Mouse (Mus musculus) erythroblast, embryonic 14.5 days (primary cell): Measurements from ENCODE around the gene Fam131a. TPM values are rescaled to one million over a fixed set of nuclear protein-coding genes. Genes with fewer than 3 reads are reported as not detected.

Experiments
- H3K27me3 ChIP-seq: 2 replicates; pipeline ENCODE4 v1.6.1; 2012; ENCODE audit warnings: inconsistent platforms; ENCODE audit not compliant: control insufficient read depth
- H3K36me3 ChIP-seq: 2 replicates; pipeline ENCODE4 v1.6.1; 2012; ENCODE audit warnings: mild to moderate bottlenecking, inconsistent platforms; ENCODE audit not compliant: control insufficient read depth
- H3K4me1 ChIP-seq: 2 replicates; pipeline ENCODE4 v1.6.1; 2012; ENCODE audit warnings: inconsistent platforms; ENCODE audit not compliant: control insufficient read depth
- H3K4me3 ChIP-seq: replicated peaks from 2 replicates; pipeline ENCODE3; 2012; ENCODE audit warnings: moderate library complexity, mild to moderate bottlenecking, inconsistent platforms
- H3K9me3 ChIP-seq: 2 replicates; pipeline ENCODE4 v1.6.1; 2012; ENCODE audit warnings: low read length, inconsistent platforms, mixed read lengths; ENCODE audit not compliant: control insufficient read depth
- GATA1 ChIP-seq: IDR thresholded peaks from 2 replicates; pipeline ENCODE4 v1.6.1; 2012; ENCODE audit warnings: low read length, inconsistent platforms, mixed read lengths
- TAL1 ChIP-seq: IDR thresholded peaks from 3 replicates; pipeline ENCODE4 v1.6.1; 2012; ENCODE audit warnings: low read length, inconsistent platforms, mixed read lengths
- polyA plus RNA-seq: library from polyadenylated mRNA; stranded (reverse); fragments of >175 nt; gene quantifications from 2 replicates; pipeline ENCODE4 v1.2.3, GENCODE M21; 2012

The Fam131a gene
- polyA plus RNA-seq, 1 experiment, result 0.29 TPM

GRCm38 (mm10) chr16:20703071-20703470, 10.0 kb downstream of the Fam131a start:
- H3K4me1 ChIP-seq, result peaks cover 71% of the 10 kb centered on the region
- TF ChIP-seq TAL1 (no peak), GATA1 (no peak)
- peaks cover 12% of the 10 kb centered on the region for H3K27me3 ChIP-seq
- H3K4me3 ChIP-seq, result peak overlapping the region; percentile 50
- no peaks in the 10 kb centered on the region for H3K9me3 ChIP-seq
- H3K36me3 ChIP-seq, result peaks cover 49% of the 10 kb centered on the region

DNA sequence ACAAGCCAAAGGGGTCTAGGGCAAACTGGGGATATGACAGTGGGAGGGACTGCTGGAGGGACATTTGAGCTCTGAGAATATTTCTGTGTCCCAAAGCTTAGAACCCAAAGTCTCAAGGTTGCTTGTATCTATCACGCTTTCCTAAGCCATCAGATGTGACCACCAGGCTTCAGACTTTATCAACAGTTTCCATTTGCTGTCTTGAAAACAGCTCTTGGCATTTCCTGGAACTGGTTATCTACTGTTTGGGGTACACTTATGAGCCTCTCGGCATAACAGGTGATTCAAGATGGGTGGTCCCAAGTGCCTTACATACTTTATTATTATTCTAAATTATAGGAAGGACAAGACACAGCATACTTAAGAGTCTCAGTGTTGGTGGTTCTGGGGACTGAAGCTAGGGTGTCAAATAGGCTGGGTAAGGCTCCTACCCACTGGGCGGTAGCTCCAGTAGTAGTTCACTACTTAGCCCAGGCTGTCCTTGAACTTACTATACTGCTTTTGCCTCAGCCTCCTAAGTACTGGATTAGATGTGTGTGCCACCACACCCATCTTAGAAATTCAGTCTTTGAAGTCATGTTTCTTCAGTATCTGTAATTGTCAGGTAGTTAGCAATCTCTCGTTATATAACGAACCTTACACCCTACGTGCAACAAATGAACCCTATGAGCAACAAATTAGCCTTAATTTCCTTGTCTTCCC, 10.8 kb downstream of the Fam131a start:
- TF ChIP-seq GATA1, result peak; percentile 59
- peak; percentile 29; the same call in 1 of the 3 replicates for TF ChIP-seq TAL1
- Histone ChIP-seq H3K9me3 (no peaks in the 10 kb centered on the region), H3K4me3 (peak overlapping the region; percentile 50), H3K27me3 (peaks cover 4% of the 10 kb centered on the region), H3K36me3 (peaks cover 57% of the 10 kb centered on the region), H3K4me1 (peaks cover 79% of the 10 kb centered on the region)

GRCm38 (mm10) chr16:20705786-20706185, 12.7 kb downstream of the Fam131a start:
- H3K27me3 ChIP-seq, result no peaks in the 10 kb centered on the region
- TF ChIP-seq TAL1 (no peak), GATA1 (no peak)
- H3K4me1 ChIP-seq, result peaks cover 97% of the 10 kb centered on the region
- H3K36me3 ChIP-seq, result peaks cover 76% of the 10 kb centered on the region
- H3K9me3 ChIP-seq, result no peaks in the 10 kb centered on the region
- no peak overlapping the region for H3K4me3 ChIP-seq

DNA sequence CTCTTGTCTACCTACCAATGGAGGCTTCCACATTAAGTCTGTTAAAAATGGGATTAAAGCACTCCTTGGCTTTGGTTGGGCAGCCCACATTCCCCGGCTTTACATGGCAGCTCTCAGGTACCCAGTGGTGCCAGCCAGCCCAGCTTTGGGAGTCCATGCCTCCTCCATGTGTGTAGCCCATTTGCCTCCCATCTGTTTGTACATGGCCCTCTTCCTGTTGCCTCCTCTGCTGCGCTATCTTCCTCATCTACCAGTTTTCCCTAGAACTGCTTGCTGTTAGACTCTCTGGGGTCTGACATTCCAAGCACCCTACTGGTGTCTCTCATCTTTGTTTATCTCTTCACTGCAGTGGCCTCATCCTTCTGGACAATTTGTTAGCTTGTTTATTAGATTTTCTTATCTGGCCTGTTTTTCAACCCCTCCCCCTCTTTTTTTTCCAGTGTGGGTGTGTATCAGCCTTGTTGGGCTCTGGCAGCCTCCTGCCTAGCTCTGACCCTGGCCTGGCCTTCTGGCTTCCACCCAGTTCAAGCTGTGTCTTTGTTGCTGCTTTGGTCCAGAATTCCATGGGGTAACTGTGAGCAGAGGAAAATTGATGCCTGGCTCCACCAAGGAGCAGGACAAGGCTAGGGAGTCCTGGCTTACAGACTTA, 13.5 kb downstream of the Fam131a start:
- peaks cover 83% of the 10 kb centered on the region for H3K36me3 ChIP-seq
- peaks cover 100% of the 10 kb centered on the region for H3K4me1 ChIP-seq

GRCm38 (mm10) chr16:20708220-20708938, 15.3 kb downstream of the Fam131a start:
- H3K36me3 ChIP-seq, result peaks cover 97% of the 10 kb centered on the region

More for the DNA sequence above, 13.5 kb downstream of the Fam131a start:
- peak; percentile 59; the same call in 1 of the 2 replicates for TF ChIP-seq GATA1
- no peak for TF ChIP-seq TAL1
- Histone ChIP-seq H3K4me3 (no peak overlapping the region), H3K27me3 (no peaks in the 10 kb centered on the region), H3K9me3 (no peaks in the 10 kb centered on the region)

DNA sequence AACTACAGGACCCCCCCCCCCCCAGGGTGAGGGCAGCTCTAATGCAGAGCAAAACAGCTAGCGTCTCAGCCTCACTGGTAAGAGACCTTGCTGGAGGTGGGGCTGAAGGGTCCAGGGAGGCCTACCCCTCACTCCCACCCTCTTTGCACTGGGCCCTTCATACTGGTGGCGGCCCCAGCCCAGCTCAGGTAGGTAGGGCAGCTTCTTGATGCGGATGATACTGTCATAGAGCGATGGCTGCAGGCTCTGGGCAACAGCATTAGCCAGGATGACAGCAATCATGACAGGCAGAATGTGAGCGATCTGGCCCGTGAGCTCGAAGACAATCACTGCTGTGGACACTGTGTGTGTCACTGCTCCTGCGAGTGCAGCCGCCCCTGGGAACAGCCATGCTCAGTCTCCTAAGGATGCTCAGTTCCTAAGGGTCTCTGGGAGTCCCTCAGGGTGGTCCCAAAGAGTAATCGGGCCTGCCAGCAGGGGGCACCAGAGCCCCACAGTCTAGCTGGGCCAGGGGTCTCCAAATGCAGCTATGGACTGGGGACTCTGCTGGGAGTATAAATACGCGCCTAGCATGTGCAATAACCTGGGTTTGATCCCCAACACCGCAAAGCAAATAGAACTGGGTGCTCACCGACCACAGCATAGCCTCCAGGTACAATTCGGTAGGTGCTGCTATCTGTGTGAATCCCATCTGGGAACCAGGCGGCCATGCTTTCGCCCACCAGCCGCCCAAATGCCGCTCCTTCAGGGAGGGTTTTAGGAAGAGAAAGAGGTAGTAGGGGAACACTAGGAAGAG, 16.1 kb downstream of the Fam131a start:
- no peak for TF ChIP-seq GATA1
- no peak for TF ChIP-seq TAL1
- Histone ChIP-seq H3K9me3 (no peaks in the 10 kb centered on the region), H3K27me3 (no peaks in the 10 kb centered on the region), H3K4me1 (peaks cover 100% of the 10 kb centered on the region), H3K4me3 (no peak overlapping the region), H3K36me3 (peaks cover 99% of the 10 kb centered on the region)

More at GRCm38 (mm10) chr16:20708220-20708938, 15.3 kb downstream of the Fam131a start:
- Histone ChIP-seq H3K9me3 (no peaks in the 10 kb centered on the region), H3K27me3 (no peaks in the 10 kb centered on the region), H3K4me1 (peaks cover 100% of the 10 kb centered on the region), H3K4me3 (no peak overlapping the region)
- TF ChIP-seq GATA1 (no peak), TAL1 (no peak)

- no peaks in the 10 kb centered on the region for H3K9me3 ChIP-seq
- peaks cover 88% of the 10 kb centered on the region for H3K36me3 ChIP-seq
- TF ChIP-seq GATA1 (no peak), TAL1 (no peak)
- no peaks in the 10 kb centered on the region for H3K27me3 ChIP-seq
- H3K4me3 ChIP-seq, result no peak overlapping the region
- peaks cover 100% of the 10 kb centered on the region for H3K4me1 ChIP-seq
Measured at GRCm38 (mm10) chr16:20710370-20710769, 17.3 kb downstream of the Fam131a start.

- H3K27me3 ChIP-seq, result no peaks in the 10 kb centered on the region
- H3K36me3 ChIP-seq, result peaks cover 83% of the 10 kb centered on the region
- H3K9me3 ChIP-seq, result no peaks in the 10 kb centered on the region
- TF ChIP-seq TAL1, result no peak
- no peak for TF ChIP-seq GATA1
- H3K4me3 ChIP-seq, result no peak overlapping the region
- peaks cover 100% of the 10 kb centered on the region for H3K4me1 ChIP-seq
Measured at GRCm38 (mm10) chr16:20710810-20711209, 17.8 kb downstream of the Fam131a start.
